Mouse (Mus musculus): ENCODE results near the gene Wwc1. TPM values are rescaled to one million over a fixed set of nuclear protein-coding genes. Genes with fewer than 3 reads are reported as not detected.

Wwc1 gene
- total RNA-seq, 2 experiments from 2014 or later: 121 to 137 TPM

DNA sequence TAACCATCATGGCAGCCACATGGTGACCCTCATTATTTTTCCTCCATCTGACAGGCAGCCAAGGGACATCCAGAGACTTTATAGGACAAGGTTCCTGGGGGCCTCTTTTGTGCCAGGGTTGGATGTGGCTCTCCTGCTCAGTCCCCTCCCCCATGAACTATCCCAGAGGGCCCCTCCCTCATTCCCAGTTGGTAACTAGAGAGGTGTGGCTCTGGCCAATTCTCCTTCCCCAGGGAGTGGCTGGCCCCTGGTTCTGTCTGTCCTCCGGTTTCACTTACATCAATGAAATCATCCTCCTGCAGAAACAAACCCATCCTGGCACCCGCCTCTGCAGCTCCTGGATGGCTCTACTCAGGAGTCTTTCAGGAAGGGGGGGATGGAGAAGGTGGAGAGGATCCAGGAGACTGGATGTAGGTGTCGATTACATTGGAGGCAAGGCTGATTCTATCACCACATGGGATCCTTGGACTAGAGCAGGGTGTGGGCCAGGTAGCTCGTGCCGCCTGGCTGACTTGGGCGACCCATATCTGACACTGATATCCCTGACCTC, 49.7 kb downstream of the Wwc1 start:
- peak in 1 of 2 experiments; percentile 33 for DNase-seq (ENCODE audit: extremely low spot score in 1 of 2, low spot score in 2 of 2)
- no peak for TF ChIP-seq CTCF (IDR thresholded peaks at IDR 0.05)
- Histone ChIP-seq H3K27ac (no peak overlapping the region), H3K4me3 (no peak overlapping the region)
- intact Hi-C loops (cut with DNase I): loop anchor here (5.0 kb wide), 2 partner anchors 47 to 73 kb away; no protein-coding TSS in a partner anchor

- Histone ChIP-seq H3K4me3 (no peak overlapping the region), H3K27ac (no peak overlapping the region)
- TF ChIP-seq CTCF (IDR thresholded peaks at IDR 0.05): no peak
- intact Hi-C loops (cut with DNase I): no loop called here
- no peak for DNase-seq (ENCODE audit: extremely low spot score in 1 of 2, low spot score in 2 of 2)
These were observed 51.9 kb downstream of the Wwc1 start for GRCm38 (mm10) chr11:35928453-35928852.

DNA sequence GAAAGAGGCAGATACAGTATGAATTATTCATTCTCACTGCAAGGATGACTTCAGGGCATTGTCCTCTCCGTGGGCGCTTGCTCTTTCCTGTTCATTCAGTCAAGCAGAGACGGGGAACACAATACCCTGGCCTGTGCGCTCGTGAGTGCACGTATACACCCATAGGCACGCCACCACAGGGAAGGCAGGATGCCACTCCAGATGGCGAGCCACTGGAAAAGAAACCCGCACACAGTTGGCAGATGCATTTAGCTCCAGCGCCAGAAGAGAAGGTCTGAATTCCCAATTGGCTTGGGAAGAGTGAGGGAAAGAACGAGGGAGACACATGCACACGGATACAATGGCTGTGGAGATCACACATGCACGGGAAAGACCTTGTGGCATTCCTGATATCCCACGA, 53.0 kb downstream of the Wwc1 start:
- peak; percentile 37 to 54 for DNase-seq (ENCODE audit: extremely low spot score in 1 of 2, low spot score in 2 of 2)
- H3K27ac ChIP-seq: no peak overlapping the region
- no peak overlapping the region for H3K4me3 ChIP-seq
- TF ChIP-seq CTCF (IDR thresholded peaks at IDR 0.05): no peak
- intact Hi-C loops (cut with DNase I): no loop called here

DNA sequence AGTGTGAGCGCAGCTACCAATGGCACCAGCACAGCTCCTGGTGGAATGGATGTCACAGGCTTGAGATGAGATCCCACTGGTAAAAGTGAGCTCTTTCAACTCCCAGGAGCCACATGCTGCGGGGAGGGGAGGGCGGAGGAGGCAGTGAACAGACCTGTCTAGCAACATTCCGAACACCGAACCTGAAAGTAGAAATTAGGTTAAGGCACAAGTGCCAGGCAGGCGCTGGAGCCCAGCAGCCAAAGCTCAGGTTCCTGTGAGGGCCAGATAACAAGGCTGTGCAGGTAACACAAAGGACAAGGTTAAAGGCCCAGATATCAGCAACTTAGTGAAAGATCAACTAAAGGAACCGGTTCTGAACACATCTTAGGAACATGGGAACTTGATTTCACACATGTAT, 54.7 kb downstream of the Wwc1 start:
- H3K4me3 ChIP-seq: no peak overlapping the region
- TF ChIP-seq CTCF (IDR thresholded peaks at IDR 0.05): no peak
- no peak for DNase-seq (ENCODE audit: extremely low spot score in 1 of 2, low spot score in 2 of 2)
- intact Hi-C loops (cut with DNase I): no loop called here
- H3K27ac ChIP-seq: no peak overlapping the region

DNA sequence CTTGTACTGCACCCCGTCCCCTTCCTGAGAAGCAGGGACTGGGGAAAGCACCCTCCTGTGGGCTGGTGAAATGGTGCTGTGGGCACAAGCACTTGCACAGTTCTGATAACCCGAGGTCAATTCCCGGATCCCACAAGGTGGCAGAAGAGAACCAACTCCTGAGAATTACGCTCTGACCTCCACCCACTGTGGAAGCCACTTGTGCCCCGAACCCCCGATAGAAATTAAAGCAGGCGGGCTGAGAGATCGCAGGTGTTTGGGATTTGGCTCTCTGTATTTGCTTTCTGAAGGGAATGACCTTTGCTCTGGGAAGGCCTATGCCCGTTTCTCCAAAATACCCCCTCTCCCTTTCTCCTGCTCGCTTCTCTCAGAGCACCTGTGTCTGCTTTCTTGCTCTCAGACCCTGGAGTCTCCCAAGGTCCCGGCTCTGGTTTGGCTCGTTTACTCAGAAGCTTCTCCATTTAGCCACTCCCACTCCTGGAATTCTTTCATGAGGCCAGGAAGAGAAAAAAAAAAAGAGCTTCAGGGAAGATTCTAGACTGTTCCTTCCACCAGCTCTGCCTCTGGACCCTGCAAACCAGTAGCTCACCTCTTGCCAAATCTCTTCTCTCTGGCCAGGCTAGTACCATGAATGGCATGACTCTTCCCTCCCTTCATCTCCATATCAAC, 58.0 kb downstream of the Wwc1 start:
- no peak for DNase-seq (ENCODE audit: extremely low spot score in 1 of 2, low spot score in 2 of 2)
- intact Hi-C loops (cut with DNase I): no loop called here
- peak; percentile 18 for TF ChIP-seq CTCF (IDR thresholded peaks at IDR 0.05)
- H3K4me3 ChIP-seq: no peak overlapping the region
- no peak overlapping the region for H3K27ac ChIP-seq

DNA sequence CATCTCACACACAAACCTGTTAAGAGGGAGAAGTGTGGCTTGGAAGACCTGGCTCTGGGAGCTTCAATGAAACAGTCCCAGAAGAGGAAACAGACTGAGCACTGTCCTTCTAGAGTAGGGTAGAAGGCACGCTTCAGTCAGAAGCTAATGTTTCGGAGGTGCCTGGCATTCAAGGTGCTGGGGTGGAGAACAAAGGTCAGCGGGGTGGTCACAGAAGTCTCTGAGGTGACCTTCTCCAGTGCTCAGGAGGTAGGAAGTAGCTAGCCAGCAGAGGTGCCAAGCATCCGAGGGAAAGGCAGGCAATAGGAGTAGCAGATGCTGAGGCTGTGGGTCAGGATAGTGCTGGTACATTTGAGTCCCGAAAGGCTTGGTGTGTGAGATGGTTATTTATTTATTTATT, 59.6 kb downstream of the Wwc1 start:
- intact Hi-C loops (cut with DNase I): no loop called here
- no peak for TF ChIP-seq CTCF (IDR thresholded peaks at IDR 0.05)
- no peak overlapping the region for H3K4me3 ChIP-seq
- DNase-seq (ENCODE audit: extremely low spot score in 1 of 2, low spot score in 2 of 2): no peak
- H3K27ac ChIP-seq: no peak overlapping the region

DNA sequence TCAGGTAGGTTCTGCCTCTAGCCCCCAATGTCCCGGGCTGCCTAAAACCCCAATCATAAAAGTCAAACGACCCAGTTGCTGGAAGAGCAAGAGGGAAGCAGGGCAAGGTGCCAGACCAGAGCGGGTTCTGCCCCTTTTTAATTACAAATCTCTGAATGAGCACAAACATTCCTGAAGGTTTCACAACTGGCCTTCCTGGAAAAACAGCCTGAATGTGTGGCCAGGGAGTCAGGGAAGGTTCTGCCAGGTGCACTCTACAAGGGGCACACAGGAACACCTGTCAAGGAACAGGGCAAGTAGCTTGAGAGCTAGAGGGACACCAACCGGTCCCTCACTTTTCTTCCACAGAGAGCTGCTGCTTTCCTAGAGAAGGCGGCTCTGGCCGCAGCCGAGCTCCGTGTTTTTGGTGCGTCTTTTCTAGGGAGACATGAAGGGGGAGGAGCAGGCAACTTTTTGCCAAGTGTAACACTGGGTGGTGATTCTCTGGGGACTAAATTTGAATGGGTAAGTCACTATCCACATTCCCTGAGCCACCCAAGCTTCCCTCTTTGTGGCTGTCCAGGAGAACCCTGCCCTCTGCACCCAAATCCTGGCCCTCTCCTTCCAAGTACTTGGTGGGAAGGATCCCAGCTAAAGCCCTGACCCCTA, 60.3 kb downstream of the Wwc1 start:
- intact Hi-C loops (cut with DNase I): loop anchor here (1.0 to 2.0 kb wide), 2 partner anchors 55 to 65 kb away; no protein-coding TSS in a partner anchor
- Histone ChIP-seq H3K4me3 (no peak overlapping the region), H3K27ac (peak overlapping the region; percentile 36; the same call in 1 of the 2 replicates)
- no peak for DNase-seq (ENCODE audit: extremely low spot score in 1 of 2, low spot score in 2 of 2)
- TF ChIP-seq CTCF (IDR thresholded peaks at IDR 0.05): no peak

- DNase-seq (ENCODE audit: extremely low spot score in 1 of 2, low spot score in 2 of 2): no peak
- intact Hi-C loops (cut with DNase I): loop anchor here (1.0 to 2.0 kb wide), 2 partner anchors 55 to 66 kb away; no protein-coding TSS in a partner anchor
- no peak overlapping the region for H3K4me3 ChIP-seq
- H3K27ac ChIP-seq: no peak overlapping the region
- no peak for TF ChIP-seq CTCF (IDR thresholded peaks at IDR 0.05)
These were observed 60.9 kb downstream of the Wwc1 start for GRCm38 (mm10) chr11:35919383-35919782.

GRCm38 (mm10) chr11:35916466-35917185, 63.7 kb downstream of the Wwc1 start:
- H3K27ac ChIP-seq: no peak overlapping the region
- intact Hi-C loops (cut with DNase I): no loop called here

GRCm38 (mm10) chr11:35915546-35915945, 64.8 kb downstream of the Wwc1 start:
- intact Hi-C loops (cut with DNase I): no loop called here
- DNase-seq (ENCODE audit: extremely low spot score in 1 of 2, low spot score in 2 of 2): no peak
- Histone ChIP-seq H3K27ac (no peak overlapping the region), H3K4me3 (no peak overlapping the region)
- TF ChIP-seq CTCF (IDR thresholded peaks at IDR 0.05): no peak

More at GRCm38 (mm10) chr11:35916466-35917185, 63.7 kb downstream of the Wwc1 start:
- TF ChIP-seq CTCF (IDR thresholded peaks at IDR 0.05): no peak
- no peak for DNase-seq (ENCODE audit: extremely low spot score in 1 of 2, low spot score in 2 of 2)
- H3K4me3 ChIP-seq: no peak overlapping the region

DNA sequence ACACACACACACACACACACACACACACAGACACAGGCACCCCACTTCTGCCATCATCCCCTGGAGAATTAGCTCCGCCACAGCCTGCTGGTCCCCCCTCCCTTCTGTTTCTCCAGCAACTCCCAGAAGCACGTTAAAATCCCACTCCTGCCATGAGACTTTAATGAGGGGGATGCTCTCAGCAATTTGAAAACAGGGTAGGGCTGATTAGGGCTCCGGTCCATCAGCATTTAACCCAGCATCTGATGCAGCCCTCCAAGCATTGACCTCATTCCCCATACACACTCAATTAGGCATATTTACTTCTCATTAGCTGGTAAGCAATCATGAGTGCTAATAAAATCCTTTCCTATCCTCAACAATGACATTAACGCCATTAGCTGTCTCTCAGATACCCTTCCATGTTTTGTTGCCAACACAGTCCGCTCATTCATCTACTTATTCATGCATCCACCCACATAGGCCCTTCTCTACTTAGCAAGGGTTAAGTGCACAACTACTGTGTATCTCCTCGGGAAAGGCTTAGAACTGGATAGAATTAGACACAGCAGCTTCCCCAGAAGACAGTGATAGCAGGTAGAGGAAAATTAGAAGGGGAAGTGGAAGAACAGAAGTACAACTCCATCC, 66.8 kb downstream of the Wwc1 start:
- intact Hi-C loops (cut with DNase I): no loop called here
- Histone ChIP-seq H3K27ac (no peak overlapping the region), H3K4me3 (no peak overlapping the region)
- DNase-seq (ENCODE audit: extremely low spot score in 1 of 2, low spot score in 2 of 2): no peak
- no peak for TF ChIP-seq CTCF (IDR thresholded peaks at IDR 0.05)

All from left cerebral cortex, adult 2 months (tissue).